Mouse (Mus musculus): Measurements from ENCODE around the gene Mrgbp. TPM values are rescaled to one million over a fixed set of nuclear protein-coding genes. Genes with fewer than 3 reads are reported as not detected.

The Mrgbp gene
- total and polyA plus RNA-seq, 3 experiments, result 44.9 to 54.5 TPM; not detected in 1

DNA sequence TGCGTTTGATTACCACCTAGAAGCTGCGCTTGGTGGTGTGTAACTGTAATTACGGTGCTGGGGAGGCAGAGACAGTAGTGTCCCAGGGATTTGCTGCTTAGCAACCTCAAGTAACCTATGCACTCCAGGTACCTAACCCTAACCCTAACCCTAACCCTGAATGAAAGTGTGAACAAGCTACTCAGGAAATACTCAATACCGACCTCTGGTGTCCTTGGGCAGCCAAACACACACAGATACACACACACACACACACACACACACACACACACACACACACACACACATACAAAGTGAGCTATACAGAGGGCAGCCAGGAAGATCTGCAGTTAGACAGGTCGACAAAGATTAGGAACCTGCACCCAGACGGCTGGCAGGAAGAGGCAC, 7.6 kb downstream of the Mrgbp start:
- H3K36me3 ChIP-seq (ENCODE audit: control insufficient read depth in 1 of 2, insufficient read depth in 2 of 2, low read length in 2 of 2), result peaks cover 0 to 2% of the 10 kb centered on the region in 2 experiments; a peak in 2 of 4 replicates
- H3K27ac ChIP-seq (ENCODE audit: control insufficient read depth, low read depth, low read length), result peak overlapping the region; percentile 33; the same call in 1 of the 2 replicates
- H3K9me3 ChIP-seq (replicated peaks; ENCODE audit: insufficient read depth, low read length), result no peaks in the 10 kb centered on the region
- H3K4me1 ChIP-seq (ENCODE audit: control insufficient read depth in 1 of 2, insufficient read depth in 2 of 2, low read length in 2 of 2), result peaks cover 0 to 4% of the 10 kb centered on the region in 2 experiments; a peak in 2 of 4 replicates
- peak overlapping the region; percentile 100 for H3K4me3 ChIP-seq (ENCODE audit: control insufficient read depth in 1 of 2, insufficient read depth in 1 of 2, low read depth in 2 of 2, low read length in 2 of 2)
- no peak for DNase-seq (ENCODE audit: low read depth, low spot score)
- peaks cover 20% of the 10 kb centered on the region for H3K79me2 ChIP-seq (ENCODE audit: control insufficient read depth, insufficient read depth, low read length, poor library complexity)
- H3K27me3 ChIP-seq (ENCODE audit: control insufficient read depth in 1 of 2, insufficient read depth in 2 of 2, low read length in 2 of 2), result no peaks in the 10 kb centered on the region
- H3K9ac ChIP-seq (ENCODE audit: control insufficient read depth, low read depth, low read length, poor library complexity, severe bottlenecking), result peak overlapping the region; percentile 98
- peak in 1 of 3 experiments; percentile 39; a peak in 2 of 6 replicates for TF ChIP-seq CTCF (IDR thresholded peaks at IDR 0.05 in 2 of 3, conservative IDR thresholded peaks at IDR 0.05 in 1 of 3; ENCODE audit: control insufficient read depth in 1 of 3, insufficient read depth in 1 of 3, low read depth in 2 of 3, low read length in 3 of 3, poor library complexity in 1 of 3, severe bottlenecking in 1 of 3)
- no peak for TF ChIP-seq MXI1 (IDR thresholded peaks at IDR 0.05; ENCODE audit: low read depth, low read length)
- no peak for TF ChIP-seq MAZ (IDR thresholded peaks at IDR 0.05; ENCODE audit: low read depth, low read length)

GRCm38 (mm10) chr2:180589123-180589831, 8.2 kb downstream of the Mrgbp start, which contains the start of gene Ogfr:
Gene Ogfr, plus strand, starts transcription at chr2:180589245.
- no peaks in the 10 kb centered on the region for H3K9me3 ChIP-seq (replicated peaks; ENCODE audit: insufficient read depth, low read length)
- peaks cover 0 to 2% of the 10 kb centered on the region in 2 experiments; a peak in 1 of 4 replicates for H3K36me3 ChIP-seq (ENCODE audit: control insufficient read depth in 1 of 2, insufficient read depth in 2 of 2, low read length in 2 of 2)
- no peaks in the 10 kb centered on the region for H3K27me3 ChIP-seq (ENCODE audit: control insufficient read depth in 1 of 2, insufficient read depth in 2 of 2, low read length in 2 of 2)
- 0 out of 4 replicates have a peak, but pooled peaks cover 0 to 2% of the 10 kb centered on the region in 2 experiments for H3K4me1 ChIP-seq (ENCODE audit: control insufficient read depth in 1 of 2, insufficient read depth in 2 of 2, low read length in 2 of 2)
- peak within 1 kb of the TSS; percentile 98 for H3K9ac ChIP-seq (ENCODE audit: control insufficient read depth, low read depth, low read length, poor library complexity, severe bottlenecking)
- H3K27ac ChIP-seq (ENCODE audit: control insufficient read depth, low read depth, low read length), result peak within 1 kb of the TSS; percentile 89
- H3K79me2 ChIP-seq (ENCODE audit: control insufficient read depth, insufficient read depth, low read length, poor library complexity), result peaks cover 17% of the 10 kb centered on the region
- peak within 1 kb of the TSS; percentile 100 for H3K4me3 ChIP-seq (ENCODE audit: control insufficient read depth in 1 of 2, insufficient read depth in 1 of 2, low read depth in 2 of 2, low read length in 2 of 2)
- peak; percentile 86 for DNase-seq (ENCODE audit: low read depth, low spot score)
- TF ChIP-seq NRF1 (IDR thresholded peaks at IDR 0.05; ENCODE audit: insufficient read depth, low read depth, low read length, poor library complexity, severe bottlenecking) (peak; percentile 54; the same call in 1 of the 2 replicates), CHD2 (IDR thresholded peaks at IDR 0.05; ENCODE audit: low read length) (no peak), KAT2A (conservative IDR thresholded peaks at IDR 0.05; ENCODE audit: low read depth, low read length) (peak; percentile 44), MYC (IDR thresholded peaks at IDR 0.05; ENCODE audit: low read depth, low read length) (peak; percentile 42; the same call in 1 of the 2 replicates), ELF1 (IDR thresholded peaks at IDR 0.05; ENCODE audit: low read depth, low read length) (peak; percentile 66; the same call in 1 of the 2 replicates), ZC3H11A (IDR thresholded peaks at IDR 0.05; ENCODE audit: low read depth, low read length) (no peak), POLR2A (IDR thresholded peaks at IDR 0.05; ENCODE audit: control insufficient read depth in 1 of 2, insufficient read depth in 1 of 2, low read depth in 1 of 2, low read length in 2 of 2, poor library complexity in 1 of 2) (peak; percentile 77 to 83), ZMIZ1 (IDR thresholded peaks at IDR 0.05; ENCODE audit: low read depth, low read length) (no peak), MAFK (IDR thresholded peaks at IDR 0.05; ENCODE audit: borderline replicate concordance, low read depth, low read length) (no peak), GATA1 (IDR thresholded peaks at IDR 0.05; ENCODE audit: low read depth, low read length) (no peak), POLR2AphosphoS5 (IDR thresholded peaks at IDR 0.05; ENCODE audit: borderline replicate concordance, low read depth, low read length) (no peak), USF1 (IDR thresholded peaks at IDR 0.05; ENCODE audit: low read depth, low read length) (no peak), RAD21 (IDR thresholded peaks at IDR 0.05; ENCODE audit: low read depth, low read length) (no peak), MEF2A (IDR thresholded peaks at IDR 0.05; ENCODE audit: extremely low read depth, insufficient replicate concordance, low read depth, low read length, poor library complexity, severe bottlenecking) (no peak), ETS1 (IDR thresholded peaks at IDR 0.05; ENCODE audit: low read depth, low read length) (peak; percentile 67; the same call in 1 of the 2 replicates), TCF12 (IDR thresholded peaks at IDR 0.05; ENCODE audit: low read depth, low read length) (no peak; the same call in 1 of the 2 replicates), POLR2AphosphoS2 (IDR thresholded peaks at IDR 0.05; ENCODE audit: low read length) (peak; percentile 41; the same call in 1 of the 2 replicates), SMC3 (IDR thresholded peaks at IDR 0.05; ENCODE audit: low read depth, low read length) (no peak), UBTF (IDR thresholded peaks at IDR 0.05; ENCODE audit: borderline replicate concordance, insufficient read depth, low read depth, low read length) (no peak), ZKSCAN1 (IDR thresholded peaks at IDR 0.05; ENCODE audit: low read depth, low read length) (no peak), SIN3A (IDR thresholded peaks at IDR 0.05; ENCODE audit: low read length) (peak; percentile 62), JUND (IDR thresholded peaks at IDR 0.05; ENCODE audit: low read depth, low read length) (no peak), CTCF (IDR thresholded peaks at IDR 0.05 in 2 of 3, conservative IDR thresholded peaks at IDR 0.05 in 1 of 3; ENCODE audit: control insufficient read depth in 1 of 3, insufficient read depth in 1 of 3, low read depth in 2 of 3, low read length in 3 of 3, poor library complexity in 1 of 3, severe bottlenecking in 1 of 3) (no peak), ZNF384 (IDR thresholded peaks at IDR 0.05; ENCODE audit: low read depth, low read length) (no peak), MXI1 (IDR thresholded peaks at IDR 0.05; ENCODE audit: low read depth, low read length) (no peak), TBP (IDR thresholded peaks at IDR 0.05; ENCODE audit: low read depth, low read length) (0 out of 2 replicates have a peak, but pooled peaks have one; percentile 37), EP300 (IDR thresholded peaks at IDR 0.05; ENCODE audit: low read depth in 1 of 2, low read length in 2 of 2) (no peak; a peak in 2 of 4 replicates), RCOR1 (IDR thresholded peaks at IDR 0.05; ENCODE audit: low read depth, low read length) (no peak)
